Mouse (Mus musculus) midbrain, embryonic 10.5 days (tissue): ENCODE measurements at regions not wholly inside any gene's neighbourhood (a gene's known extent, or its start where the extent isn't known, plus 50 kb on each side); places are given as distances from the start of the nearest gene placed in this dataset.
"Not testable (repeated sequence)": the region's sequence is repeated elsewhere in the genome, so short reads cannot be mapped to it uniquely, and the experiment has no call there.

Experiments used
- DNase-seq: peaks from one replicate; pipeline ENCODE4 v3.0.0-alpha.2; 2017; ENCODE audit warnings: low spot score
- H3K27ac ChIP-seq: fragments of 300-500 bp; sonication (generic); replicated peaks from 2 replicates; pipeline ENCODE4 v1.5.1; 2016; ENCODE audit warnings: mild to moderate bottlenecking
- H3K27me3 ChIP-seq: fragments of 300-500 bp; sonication (generic); 2 replicates; pipeline ENCODE4 v1.6.1; 2016; ENCODE audit warnings: low read depth, mild to moderate bottlenecking; ENCODE audit not compliant: poor library complexity, severe bottlenecking
- H3K36me3 ChIP-seq: fragments of 300-500 bp; sonication (generic); 2 replicates; pipeline ENCODE4 v1.6.1; 2016; ENCODE audit warnings: mild to moderate bottlenecking, moderate library complexity
- H3K4me1 ChIP-seq: fragments of 300-500 bp; sonication (generic); 2 replicates; pipeline ENCODE4 v1.6.1; 2016
- H3K4me3 ChIP-seq: fragments of 300-500 bp; sonication (generic); 2 replicates; pipeline ENCODE4 v1.5.1; 2016; ENCODE audit warnings: mild to moderate bottlenecking, moderate library complexity
- H3K9me3 ChIP-seq: fragments of 300-500 bp; sonication (generic); replicated peaks from 2 replicates; pipeline ENCODE4 v1.6.1; 2016; ENCODE audit warnings: mild to moderate bottlenecking
- WGBS: fragments of 180-500 bp; shearing (Covaris S2); methylation state at CpG from one replicate; pipeline ENCODE4 v1.1.7; 2016; 5-methylcytosine and 5-hydroxymethylcytosine counted together

DNA sequence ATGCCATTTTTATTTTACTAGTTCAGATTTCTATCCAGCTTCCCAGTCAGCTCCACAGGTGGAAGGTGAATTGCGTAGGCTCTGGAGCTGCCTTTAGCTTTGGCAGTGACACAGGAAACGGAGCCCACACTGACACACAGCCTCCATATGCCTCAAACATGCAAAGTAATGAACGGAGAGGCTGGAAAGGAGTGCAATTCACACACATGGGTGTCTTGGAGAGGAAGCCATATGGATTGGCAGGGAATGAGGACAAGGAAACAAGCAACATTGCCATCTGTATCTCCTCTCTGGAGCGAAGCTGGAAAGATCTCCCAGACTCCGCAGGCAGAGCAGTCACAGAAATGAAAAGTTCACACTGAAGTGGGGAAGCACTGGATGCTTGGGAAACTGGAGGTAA, 201.6 kb upstream of the 4930452B06Rik start:
- H3K27me3 ChIP-seq, result no peaks in the 10 kb centered on the region
- H3K4me1 ChIP-seq, result no peaks in the 10 kb centered on the region
- H3K27ac ChIP-seq, result no peak overlapping the region
- WGBS, result 93% methylated on average over 5 of the region's 5 CpGs
- H3K4me3 ChIP-seq, result no peak overlapping the region
- H3K36me3 ChIP-seq, result no peaks in the 10 kb centered on the region
- no peaks in the 10 kb centered on the region for H3K9me3 ChIP-seq
- no peak for DNase-seq

- no peak for DNase-seq
- no peaks in the 10 kb centered on the region for H3K4me1 ChIP-seq
- H3K27ac ChIP-seq, result no peak overlapping the region
- H3K4me3 ChIP-seq, result no peak overlapping the region
- H3K9me3 ChIP-seq, result no peaks in the 10 kb centered on the region
- H3K36me3 ChIP-seq, result no peaks in the 10 kb centered on the region
- no peaks in the 10 kb centered on the region for H3K27me3 ChIP-seq
Observed at GRCm38 (mm10) chr14:8851572-8851971, 185.5 kb upstream of the 4930452B06Rik start.

GRCm38 (mm10) chr14:8850208-8850607, 184.2 kb upstream of the 4930452B06Rik start:
- Histone ChIP-seq H3K27me3 (no peaks in the 10 kb centered on the region), H3K9me3 (no peaks in the 10 kb centered on the region)

DNA sequence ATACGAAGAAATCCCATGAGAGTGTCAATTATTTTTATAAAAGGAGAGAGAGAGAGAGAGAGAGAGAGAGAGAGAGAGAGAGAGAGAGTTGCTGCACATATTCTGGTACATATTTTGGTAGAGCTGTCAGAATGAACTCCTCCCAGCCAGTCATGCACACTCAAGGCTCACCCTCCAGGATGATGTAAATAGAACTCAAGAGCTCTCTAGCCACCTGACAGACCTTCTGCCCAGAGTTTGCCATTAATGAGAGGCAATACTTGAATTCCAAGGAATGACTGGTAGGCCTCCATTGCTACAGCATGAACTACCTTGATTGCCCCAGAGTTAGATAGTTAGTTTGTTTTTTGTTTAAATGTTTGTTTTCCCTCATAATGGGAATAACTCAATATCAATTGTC, 167.5 kb upstream of the 4930452B06Rik start:
- no peaks in the 10 kb centered on the region for H3K36me3 ChIP-seq
- 85% methylated on average over 1 of the region's 1 CpGs for WGBS
- no peaks in the 10 kb centered on the region for H3K27me3 ChIP-seq
- no peak for DNase-seq
- H3K27ac ChIP-seq, result no peak overlapping the region
- no peaks in the 10 kb centered on the region for H3K9me3 ChIP-seq
- H3K4me1 ChIP-seq, result no peaks in the 10 kb centered on the region
- H3K4me3 ChIP-seq, result no peak overlapping the region

More at GRCm38 (mm10) chr14:8850208-8850607, 184.2 kb upstream of the 4930452B06Rik start:
- no peaks in the 10 kb centered on the region for H3K4me1 ChIP-seq
- no peaks in the 10 kb centered on the region for H3K36me3 ChIP-seq
- no peak overlapping the region for H3K27ac ChIP-seq
- no peak overlapping the region for H3K4me3 ChIP-seq
- DNase-seq, result no peak

- H3K9me3 ChIP-seq, result not testable (repeated sequence)
Observed at GRCm38 (mm10) chr14:8800217-8800616, 134.2 kb upstream of the 4930452B06Rik start.

DNA sequence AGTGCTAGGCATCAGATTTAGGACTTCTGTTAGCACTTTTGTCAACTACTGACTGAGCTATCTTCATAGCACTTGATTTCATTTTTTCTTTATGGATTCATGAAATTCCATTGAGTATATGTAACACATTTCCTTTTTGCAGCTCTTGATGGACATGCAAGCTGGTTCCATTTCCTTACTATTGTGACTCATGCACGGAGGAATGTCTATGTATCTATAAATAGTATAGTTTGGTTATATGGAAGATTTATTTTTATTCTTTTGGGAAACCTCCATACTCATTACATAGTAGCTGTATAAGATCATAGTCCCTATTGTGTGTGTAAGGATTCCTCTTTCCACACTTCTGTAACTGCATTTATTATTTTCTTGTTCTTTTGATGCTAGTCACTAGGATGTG, 123.3 kb upstream of the 4930452B06Rik start:
- H3K36me3 ChIP-seq, result no peaks in the 10 kb centered on the region
- WGBS, result 76% methylated on average over 1 of the region's 1 CpGs
- no peaks in the 10 kb centered on the region for H3K9me3 ChIP-seq
- H3K4me3 ChIP-seq, result no peak overlapping the region
- H3K4me1 ChIP-seq, result no peaks in the 10 kb centered on the region
- no peak for DNase-seq
- no peaks in the 10 kb centered on the region for H3K27me3 ChIP-seq
- H3K27ac ChIP-seq, result no peak overlapping the region

More at GRCm38 (mm10) chr14:8800217-8800616, 134.2 kb upstream of the 4930452B06Rik start:
- H3K27ac ChIP-seq, H3K36me3 ChIP-seq, H3K27me3 ChIP-seq, DNase-seq, H3K4me1 ChIP-seq, H3K4me3 ChIP-seq: not testable (repeated sequence)
- 66% methylated on average over 23 of the region's 23 CpGs for WGBS

DNA sequence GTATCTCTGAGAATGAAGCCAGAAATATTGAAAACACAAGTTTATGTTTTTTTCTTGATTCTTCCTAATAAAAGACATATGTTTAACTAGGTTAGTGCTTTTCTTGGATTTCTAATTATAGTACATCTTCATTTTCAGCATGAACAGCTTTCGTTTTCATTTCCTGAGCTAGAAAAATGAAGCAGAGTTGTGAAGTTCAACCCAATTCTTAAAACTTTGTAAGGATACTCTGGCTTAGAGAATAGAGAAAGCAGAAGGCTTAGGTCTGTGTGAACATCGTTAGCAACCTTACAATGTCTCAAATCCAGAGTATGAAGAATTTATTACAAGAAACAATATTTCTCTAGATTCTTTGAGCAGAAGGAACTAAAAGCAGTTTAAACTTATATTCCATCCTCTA, 94.5 kb upstream of the 4930452B06Rik start:
- Histone ChIP-seq H3K4me1 (no peaks in the 10 kb centered on the region), H3K9me3 (no peaks in the 10 kb centered on the region), H3K27ac (no peak overlapping the region), H3K4me3 (no peak overlapping the region), H3K36me3 (no peaks in the 10 kb centered on the region), H3K27me3 (no peaks in the 10 kb centered on the region)
- DNase-seq, result no peak
- WGBS, result 81% methylated on average over 2 of the region's 2 CpGs

DNA sequence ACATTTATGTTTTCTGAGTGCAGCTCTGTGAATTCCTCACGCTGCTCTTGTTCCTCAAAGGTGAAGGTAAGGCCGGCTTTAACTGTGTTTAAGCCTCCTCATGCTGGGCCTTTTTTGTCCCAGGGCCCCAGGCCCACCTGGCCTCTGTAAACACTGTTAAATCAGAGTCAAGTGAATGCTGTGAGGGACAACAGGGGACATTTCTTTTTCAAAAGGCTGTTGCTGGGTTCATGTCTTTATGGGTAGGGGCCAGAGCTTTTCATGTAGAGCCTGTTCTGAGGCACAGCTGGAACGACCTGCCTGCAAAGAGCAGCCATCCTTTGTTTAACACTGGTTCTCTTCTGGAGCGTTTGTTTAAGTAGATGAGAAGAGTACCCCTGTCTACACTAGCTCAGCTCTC, 70.8 kb upstream of the 4930452B06Rik start:
- Histone ChIP-seq H3K9me3 (no peaks in the 10 kb centered on the region), H3K4me3 (no peak overlapping the region), H3K27me3 (no peaks in the 10 kb centered on the region), H3K4me1 (peaks cover 4% of the 10 kb centered on the region), H3K36me3 (no peaks in the 10 kb centered on the region), H3K27ac (no peak overlapping the region)
- WGBS, result 5% methylated on average over 4 of the region's 4 CpGs
- DNase-seq, result peak; percentile 15

DNA sequence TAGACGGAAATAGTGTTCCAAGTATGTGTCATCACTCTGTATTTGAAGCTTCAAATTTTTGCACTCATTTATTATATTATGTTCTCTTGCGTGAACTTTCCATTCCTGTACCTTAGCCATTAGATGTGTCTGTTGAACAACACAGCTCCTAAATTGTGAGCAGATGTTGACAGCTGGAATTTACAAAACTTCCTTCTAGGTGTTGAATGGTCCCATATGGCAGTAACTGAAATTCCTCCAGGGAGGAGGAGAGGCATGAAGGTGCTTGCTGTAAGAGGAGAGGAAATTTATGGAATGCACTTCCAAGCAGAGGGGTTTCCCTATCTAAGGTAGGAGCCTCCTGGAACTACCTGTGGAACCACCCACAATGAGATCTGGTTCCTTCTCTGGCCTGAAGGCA, 67.2 kb upstream of the 4930452B06Rik start:
- no peaks in the 10 kb centered on the region for H3K27me3 ChIP-seq

DNA sequence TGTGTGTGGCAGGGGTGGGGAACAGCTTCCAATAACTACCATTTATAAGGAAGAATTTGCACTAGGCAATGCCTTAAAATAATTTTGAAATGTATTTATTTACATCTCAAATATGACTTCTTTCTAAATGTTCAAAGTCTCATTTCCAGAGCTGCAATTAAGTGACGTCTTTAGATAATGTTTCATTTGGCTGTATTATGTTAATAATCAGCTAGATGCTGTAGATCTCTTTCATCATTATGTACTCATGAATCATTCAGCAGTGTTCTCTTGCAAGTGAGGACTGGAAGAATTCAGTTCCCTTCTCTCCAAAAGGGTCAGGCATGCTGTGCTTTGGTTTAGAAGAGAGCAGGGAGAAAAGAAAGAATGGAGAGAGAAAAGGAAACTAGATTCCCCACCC, 61.3 kb upstream of the 4930452B06Rik start:
- Histone ChIP-seq H3K27ac (no peak overlapping the region), H3K4me1 (no peaks in the 10 kb centered on the region), H3K27me3 (no peaks in the 10 kb centered on the region), H3K36me3 (no peaks in the 10 kb centered on the region), H3K4me3 (no peak overlapping the region), H3K9me3 (no peaks in the 10 kb centered on the region)
- DNase-seq, result no peak
- WGBS, result 92% methylated on average over 1 of the region's 1 CpGs

More for the DNA sequence above, 67.2 kb upstream of the 4930452B06Rik start:
- H3K4me3 ChIP-seq, result no peak overlapping the region
- no peak for DNase-seq
- H3K27ac ChIP-seq, result no peak overlapping the region
- 79% methylated on average over 2 of the region's 2 CpGs for WGBS
- H3K4me1 ChIP-seq, result peaks cover 4% of the 10 kb centered on the region
- H3K9me3 ChIP-seq, result no peaks in the 10 kb centered on the region
- H3K36me3 ChIP-seq, result no peaks in the 10 kb centered on the region
